Mouse (Mus musculus): ENCODE data around the gene Zfp791.

DNA sequence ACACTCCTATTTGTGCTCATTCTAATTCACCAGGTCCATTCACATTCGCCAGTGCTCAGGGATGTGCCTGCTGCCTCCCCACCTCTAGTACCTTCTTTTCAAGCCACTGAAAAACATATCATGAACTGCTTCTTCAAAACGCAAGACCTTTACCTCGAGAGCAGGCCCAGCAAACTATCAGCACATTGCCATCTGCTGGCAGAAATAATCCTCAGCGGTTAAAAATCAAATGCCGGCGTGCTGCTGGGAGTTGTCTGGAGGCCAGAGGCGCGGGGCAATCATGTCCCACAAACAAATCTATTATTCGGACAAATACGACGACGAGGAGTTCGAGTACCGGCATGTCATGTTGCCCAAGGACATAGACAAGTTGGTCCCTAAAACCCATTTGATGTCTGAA, 48.4 kb upstream of the Zfp791 start:
- TF ChIP-seq CTCF (IDR thresholded peaks at IDR 0.05; ENCODE audit: insufficient read depth, low read depth, low read length) (no peak), POLR2A (IDR thresholded peaks at IDR 0.05; ENCODE audit: insufficient read depth, low read depth, low read length) (no peak)
